Mouse (Mus musculus) right cerebral cortex, postnatal 25 days (tissue): Measurements from ENCODE around the gene Gprc5b.

Experiments used
- DNase-seq: peaks from one replicate; pipeline ENCODE4 v3.0.0; 2022

Gene Gprc5b

GRCm38 (mm10) chr7:118995007-118995406 is at the start of gene Gprc5b:
TSS of gene Gprc5b (minus strand) at chr7:118995211.
- peak; percentile 79 for DNase-seq

GRCm38 (mm10) chr7:119041502-119041901 is 46.5 kb upstream of the Gprc5b start:
- no peak for DNase-seq

GRCm38 (mm10) chr7:119037581-119037980 is 42.6 kb upstream of the Gprc5b start:
- DNase-seq: no peak

DNA sequence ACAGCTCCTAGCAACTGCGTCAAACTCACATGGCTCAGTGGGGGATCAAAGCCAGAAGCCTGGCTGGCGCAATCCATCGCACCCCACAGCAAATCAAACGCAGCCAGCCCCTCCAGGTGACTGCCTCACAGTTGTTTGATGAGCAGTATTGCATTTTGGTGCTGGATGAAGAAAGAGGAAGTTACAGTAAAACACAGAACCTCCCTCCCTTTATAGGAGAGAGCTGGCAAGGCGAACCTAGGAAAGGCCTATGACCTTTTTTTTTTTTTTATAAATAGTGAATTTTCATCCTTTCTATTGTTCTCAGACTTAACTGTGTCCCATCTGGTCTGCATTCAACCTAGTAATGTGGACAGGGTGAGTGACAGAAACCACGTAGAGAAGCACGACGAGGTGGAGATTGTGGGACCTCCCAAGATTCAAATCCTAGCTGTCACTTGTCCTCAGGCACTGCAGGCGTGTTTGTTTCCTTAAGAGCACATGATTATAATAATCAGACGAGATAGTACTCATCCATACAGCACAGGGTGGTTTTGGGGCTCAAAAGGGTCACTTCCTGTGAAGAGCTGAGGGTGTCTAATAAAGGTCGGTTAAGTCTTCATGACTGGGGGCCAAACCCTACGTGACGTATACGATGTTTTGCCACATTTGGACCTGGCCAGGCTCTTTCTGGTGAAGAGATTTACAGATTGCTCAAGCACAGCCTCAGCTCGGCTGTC is 39.4 kb upstream of the Gprc5b start:
- DNase-seq: no peak

DNA sequence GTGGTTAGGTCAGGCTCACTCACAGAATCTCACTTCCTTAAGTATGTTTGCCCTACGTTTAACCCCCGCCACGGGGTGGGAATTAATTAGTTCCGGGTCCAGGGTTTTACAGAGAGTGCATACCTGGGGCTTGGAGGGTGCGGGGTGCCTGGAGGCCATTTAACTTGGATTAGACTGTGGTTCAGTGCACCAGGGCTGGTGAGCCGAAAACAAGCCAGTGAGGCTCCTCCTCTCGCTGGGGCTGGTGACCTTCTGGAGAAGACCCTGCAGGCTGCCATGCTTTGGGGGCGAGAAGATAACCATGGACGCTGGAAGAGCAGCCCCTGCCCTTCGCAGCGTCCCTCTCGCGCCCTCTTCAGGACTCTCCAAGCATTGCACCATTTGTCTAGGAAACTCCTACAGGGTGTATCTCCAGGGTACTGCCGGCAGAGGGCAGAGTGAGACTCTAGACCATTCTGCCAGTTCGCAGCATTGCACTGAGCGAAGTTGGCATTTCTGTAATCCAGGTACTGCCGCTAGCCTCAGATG is 28.4 kb upstream of the Gprc5b start:
- peak; percentile 60 for DNase-seq

DNA sequence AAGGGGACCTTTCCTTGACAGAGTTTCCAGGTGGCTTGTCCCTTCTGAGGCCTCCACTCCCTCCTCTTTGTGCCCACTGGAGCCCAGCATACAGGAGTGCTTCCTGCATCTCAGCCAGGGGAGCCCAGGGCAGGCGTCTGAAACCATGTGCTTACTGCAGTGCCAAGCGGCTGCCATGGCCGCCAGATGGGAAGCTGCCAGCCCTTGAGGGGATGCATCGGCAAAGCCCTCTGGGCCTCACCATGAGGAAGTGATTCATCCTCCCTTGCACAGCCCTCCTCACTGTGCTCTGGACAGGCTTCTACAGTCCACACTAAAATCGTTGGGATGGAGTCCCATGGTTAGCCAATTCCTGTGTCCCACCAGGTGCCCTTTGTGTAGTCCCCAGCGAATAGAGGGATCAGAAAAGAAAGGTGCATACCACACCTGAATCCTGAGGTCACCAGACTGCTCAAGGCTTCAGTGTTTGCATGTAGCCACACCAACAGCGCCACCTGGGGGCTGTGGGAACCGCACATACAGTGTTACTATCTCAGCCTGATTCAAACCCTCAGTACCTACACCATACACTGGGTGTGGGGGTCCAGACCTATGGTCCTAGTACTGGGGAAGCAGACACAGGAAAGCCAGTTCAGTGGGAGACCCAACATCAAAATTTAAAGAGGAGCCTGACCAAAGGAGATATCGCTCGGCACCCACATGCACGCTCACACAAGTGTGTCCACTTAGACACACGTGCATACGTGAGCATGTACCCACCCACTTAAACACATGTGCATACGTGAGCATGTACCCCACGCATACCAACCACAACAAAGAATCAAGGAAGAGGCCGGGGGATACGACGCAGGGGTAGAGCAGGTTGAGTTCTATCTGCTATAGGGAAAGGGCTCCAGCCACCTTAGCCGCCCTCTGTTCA is 27.5 kb upstream of the Gprc5b start:
- DNase-seq: no peak

- peak; percentile 9 for DNase-seq
Observed at GRCm38 (mm10) chr7:119019537-119019936, 24.5 kb upstream of the Gprc5b start.

DNA sequence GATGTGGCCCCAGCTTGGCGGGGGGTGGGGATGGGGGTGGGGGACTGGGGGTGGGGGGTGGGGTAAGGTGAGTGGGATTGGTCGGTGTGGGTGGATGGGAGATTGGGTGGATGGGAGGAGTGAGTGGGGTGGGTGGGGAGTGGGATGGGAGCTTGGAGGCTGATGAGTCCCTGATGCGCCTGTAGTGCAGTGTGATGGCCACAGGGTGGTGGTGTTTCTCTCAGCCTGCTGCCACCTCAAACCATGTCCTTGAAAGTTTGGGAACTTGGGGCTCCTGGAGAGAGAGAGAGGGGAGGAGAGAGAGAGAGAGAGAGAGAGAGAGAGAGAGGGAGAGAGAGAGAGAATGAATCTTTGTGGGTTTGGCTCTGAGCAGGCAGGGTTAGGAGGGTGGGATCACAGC is 20.7 kb upstream of the Gprc5b start:
- no peak for DNase-seq

DNA sequence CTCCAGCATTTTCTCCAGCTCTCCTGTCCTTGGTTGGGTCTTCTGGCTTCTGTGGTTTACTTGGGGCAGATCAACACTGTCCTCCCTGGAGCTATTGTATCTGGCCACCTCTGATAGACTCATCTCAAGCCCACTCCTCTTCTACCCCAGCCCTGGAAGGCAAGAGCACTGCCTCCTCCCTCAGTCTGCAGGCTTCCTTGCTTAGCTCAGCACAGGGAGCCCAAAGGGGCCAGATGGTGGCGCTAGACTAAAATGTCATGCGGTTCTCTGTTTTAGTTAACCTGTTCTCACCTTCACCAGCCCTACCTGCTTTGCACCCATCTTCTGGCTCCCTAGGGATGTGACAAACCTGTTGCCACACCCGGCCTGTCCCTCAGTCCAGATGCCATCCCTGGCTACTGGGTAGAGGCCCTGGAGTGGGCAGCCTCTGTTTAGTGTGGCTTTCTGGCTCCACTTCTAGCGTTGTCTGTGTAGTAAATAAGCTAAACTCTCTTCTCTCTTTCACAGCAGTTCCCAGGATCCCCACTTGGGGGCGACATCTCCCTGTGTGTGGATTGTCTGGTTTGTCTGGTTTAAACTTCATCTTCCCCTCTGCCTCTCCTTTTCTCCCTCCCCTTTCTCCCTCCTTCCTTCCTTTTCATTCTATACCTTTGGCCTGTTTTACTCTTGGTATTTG is 16.0 kb upstream of the Gprc5b start:
- peak; percentile 58 for DNase-seq

- no peak for DNase-seq
Observed at GRCm38 (mm10) chr7:119002501-119002900, 7.5 kb upstream of the Gprc5b start.

- DNase-seq: no peak
Observed at GRCm38 (mm10) chr7:119001965-119002364, 7.0 kb upstream of the Gprc5b start.

DNA sequence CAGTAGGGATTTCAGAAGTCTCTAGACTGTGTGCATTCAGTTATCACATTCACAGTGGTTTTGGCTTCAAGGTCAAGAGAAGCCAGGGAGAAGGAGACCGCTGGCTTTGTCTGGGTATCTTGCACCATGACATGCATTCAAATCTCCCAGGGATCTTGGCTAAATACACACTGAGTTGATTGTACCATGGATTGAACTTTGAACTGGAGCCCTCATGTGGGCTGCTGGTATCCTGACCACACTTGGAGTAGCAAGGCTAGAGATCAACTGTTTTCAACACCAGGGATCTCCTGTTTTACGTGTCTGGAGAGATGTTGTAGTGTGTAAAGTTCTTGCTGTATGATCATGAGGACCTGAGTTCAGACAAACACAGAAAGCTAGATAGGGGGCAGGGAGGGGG is 4.8 kb upstream of the Gprc5b start:
- DNase-seq: no peak

GRCm38 (mm10) chr7:118996137-118996837 is 1.3 kb upstream of the Gprc5b start:
- DNase-seq: peak; percentile 74

DNA sequence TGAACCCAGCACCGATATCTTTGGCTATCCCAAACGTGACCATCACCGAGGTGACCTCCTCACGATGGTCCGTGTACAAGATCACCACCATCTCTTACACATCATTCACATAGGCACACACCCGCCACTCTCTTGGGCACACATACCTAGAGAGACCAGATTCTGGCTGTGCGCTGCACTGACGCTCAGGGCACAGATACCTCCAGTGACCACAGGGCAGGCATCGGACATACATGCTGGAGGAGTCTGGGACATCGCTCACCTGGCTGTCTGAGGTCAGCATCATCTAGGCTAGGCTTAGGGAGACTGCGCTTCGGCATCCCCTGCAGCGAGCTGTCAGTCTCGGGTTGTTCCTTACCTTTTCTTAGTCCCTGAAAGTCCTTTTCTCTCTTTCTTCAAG is 660 bp upstream of the Gprc5b start:
- no peak for DNase-seq

DNA sequence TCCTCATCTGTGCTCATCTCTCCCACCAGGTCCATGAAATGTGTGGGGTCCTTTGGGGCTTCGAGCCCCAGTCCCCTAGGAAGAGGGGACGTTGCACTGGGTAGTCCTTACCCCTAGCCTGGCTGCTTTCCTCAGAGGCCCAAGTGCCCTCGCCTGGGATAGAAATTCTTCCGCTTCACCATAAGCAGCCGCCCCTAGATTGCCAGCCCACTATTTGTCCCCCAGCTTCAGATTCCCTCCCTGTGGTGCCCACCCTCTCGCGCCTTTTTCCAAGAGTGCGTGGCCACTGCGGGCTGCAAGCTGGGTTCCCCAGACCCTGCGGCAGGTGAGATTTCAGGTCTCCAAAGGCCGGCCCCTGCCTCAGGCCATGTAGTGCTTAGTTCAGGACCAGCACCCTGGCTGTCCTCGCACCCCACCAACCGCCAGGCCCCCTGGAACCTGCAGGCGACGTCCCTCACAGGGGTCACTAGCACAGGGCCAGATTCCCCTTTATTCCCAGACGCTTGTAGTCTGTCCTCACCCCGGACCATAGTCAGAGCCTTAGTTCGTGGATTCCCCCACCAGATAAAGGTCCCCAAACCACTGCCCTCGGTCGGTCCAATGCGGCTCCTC is 674 bp downstream of the Gprc5b start:
- no peak for DNase-seq

GRCm38 (mm10) chr7:118993597-118994230 is 1.3 kb downstream of the Gprc5b start:
- no peak for DNase-seq

GRCm38 (mm10) chr7:118992623-118993405 is 2.2 kb downstream of the Gprc5b start:
- DNase-seq: no peak

DNA sequence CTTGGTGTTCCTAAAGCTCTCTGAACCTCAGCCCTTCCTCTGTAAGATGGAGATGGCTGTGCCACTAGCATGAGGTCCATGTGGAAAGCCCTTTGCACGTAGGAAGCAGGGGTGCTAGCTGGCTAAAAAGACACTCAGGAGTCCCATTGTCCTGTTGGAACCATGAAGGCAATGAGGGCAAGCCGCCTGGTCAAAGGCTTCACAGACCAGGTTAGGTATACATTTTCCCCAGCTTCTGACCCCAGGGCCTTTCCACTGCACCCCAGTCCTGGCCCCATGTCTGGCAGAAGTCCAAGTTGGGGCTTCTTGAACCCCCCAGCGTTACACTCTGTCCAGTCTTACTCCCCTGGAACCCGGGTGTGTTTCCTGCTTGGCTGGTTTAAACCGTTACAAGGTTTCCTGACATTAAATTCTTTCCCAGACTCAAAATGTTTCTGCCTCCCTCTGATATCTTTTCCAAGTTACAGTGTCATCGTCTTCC is 2.9 kb downstream of the Gprc5b start:
- DNase-seq: no peak

GRCm38 (mm10) chr7:118991341-118991884 is 3.6 kb downstream of the Gprc5b start:
- DNase-seq: no peak

DNA sequence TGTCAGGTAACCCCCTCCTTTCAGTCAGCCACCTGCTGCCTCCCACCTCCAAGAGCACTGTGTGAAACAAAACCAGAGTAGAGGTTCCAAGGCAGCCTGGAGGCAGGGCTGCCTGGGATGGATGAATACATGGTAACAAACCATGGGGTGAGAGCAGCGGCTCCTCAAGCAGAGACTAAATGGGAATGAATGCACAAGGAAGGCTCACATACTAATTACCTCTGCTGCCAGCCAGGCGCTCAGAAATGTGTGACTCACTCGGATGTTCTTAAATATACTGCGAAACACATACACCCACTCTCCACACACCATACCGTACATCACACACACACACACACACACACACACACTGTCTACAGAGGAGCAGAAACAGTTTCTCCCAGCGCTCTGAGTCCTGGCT is 4.7 kb downstream of the Gprc5b start:
- peak; percentile 73 for DNase-seq
